Mouse (Mus musculus) kidney, embryonic 14.5 days (tissue): Measurements from ENCODE around the gene Dcp1b. TPM values are rescaled to one million over a fixed set of nuclear protein-coding genes. Genes with fewer than 3 reads are reported as not detected.
A peak's percentile ranks its signal among the peaks of the same experiment; 100 is the strongest.

Experiments
- ATAC-seq: fragments of 200-750 bp; cut with Nextera tagmentation; 2 replicates; pipeline ENCODE4 v1.8.0; 2017; ENCODE audit warnings: moderate number of reproducible peaks, mild to moderate bottlenecking, moderate TSS enrichment, moderate library complexity; ENCODE audit not compliant: low FRiP score, low TSS enrichment
- H3K27ac ChIP-seq: fragments of 300-500 bp; sonication (generic); 2 replicates; pipeline ENCODE4 v1.5.1; 2014; ENCODE audit warnings: low read depth, mild to moderate bottlenecking, low read length, moderate library complexity, mixed read lengths
- H3K27me3 ChIP-seq: fragments of 300-500 bp; sonication (generic); 2 replicates; pipeline ENCODE4 v1.6.1; 2014; ENCODE audit warnings: mild to moderate bottlenecking, low read length; ENCODE audit not compliant: control insufficient read depth, insufficient read depth
- H3K36me3 ChIP-seq: fragments of 300-500 bp; sonication (generic); 2 replicates; pipeline ENCODE4 v1.6.1; 2014; ENCODE audit warnings: low read length, mixed read lengths; ENCODE audit not compliant: control insufficient read depth, insufficient read depth
- H3K4me1 ChIP-seq: fragments of 300-500 bp; sonication (generic); 2 replicates; pipeline ENCODE4 v1.6.1; 2014; ENCODE audit warnings: low read length, mixed read lengths; ENCODE audit not compliant: control insufficient read depth, insufficient read depth
- H3K4me2 ChIP-seq: fragments of 300-500 bp; sonication (generic); replicated peaks from 2 replicates; pipeline ENCODE4 v1.6.1; 2014; ENCODE audit warnings: low read depth, mild to moderate bottlenecking, low read length
- H3K4me3 ChIP-seq: fragments of 300-500 bp; sonication (generic); 2 replicates; pipeline ENCODE4 v1.5.1; 2014; ENCODE audit warnings: mild to moderate bottlenecking, low read length
- H3K9ac ChIP-seq: fragments of 300-500 bp; sonication (generic); 2 replicates; pipeline ENCODE4 v1.6.1; 2014; ENCODE audit warnings: low read depth, mild to moderate bottlenecking, low read length, moderate library complexity
- H3K9me3 ChIP-seq: fragments of 300-500 bp; sonication (generic); 2 replicates; pipeline ENCODE4 v1.6.1; 2016; ENCODE audit warnings: low read length; ENCODE audit not compliant: control insufficient read depth
- WGBS: fragments of 180-500 bp; shearing (Covaris S2); extraction: QIAGEN DNeasy Blood & Tissue Kit; methylation state at CpG from one replicate; pipeline ENCODE4 v1.1.7; 2014; 5-methylcytosine and 5-hydroxymethylcytosine counted together
- polyA plus RNA-seq: library from polyadenylated mRNA; unstranded; fragments of >200 nt; fragmentation: Nextera tagmentation; extraction: Ambion mirVana; gene quantifications from 2 replicates; pipeline ENCODE4 v1.2.1, GENCODE M21; 2014

Dcp1b gene
- polyA plus RNA-seq, 1 experiment from 2014 or later = 9.3 TPM

DNA sequence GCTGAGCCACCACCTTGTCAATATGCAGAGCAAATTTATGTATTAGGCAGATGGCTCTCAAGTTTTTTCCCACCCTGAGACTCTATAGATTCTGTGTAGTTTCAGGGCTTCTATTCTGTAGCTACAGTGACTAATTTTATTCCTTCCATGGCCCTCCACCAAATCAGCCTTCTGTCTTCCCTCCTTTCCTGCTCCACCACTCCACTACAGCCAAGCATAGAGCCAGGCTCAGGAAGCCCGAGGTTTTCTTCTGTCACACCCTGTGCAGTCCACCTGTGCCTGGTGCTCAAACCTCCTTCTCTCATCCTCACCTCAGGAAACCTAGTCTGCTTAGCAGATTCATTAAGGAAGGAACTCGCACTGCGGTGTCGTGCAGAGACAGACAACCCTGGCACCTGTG lies 29.9 kb upstream of the Dcp1b start:
- H3K27ac ChIP-seq = no peak overlapping the region
- H3K4me1 ChIP-seq = no peaks in the 10 kb centered on the region
- H3K4me3 ChIP-seq = no peak overlapping the region
- no peak overlapping the region for H3K4me2 ChIP-seq
- no peak overlapping the region for H3K9ac ChIP-seq
- H3K9me3 ChIP-seq = no peaks in the 10 kb centered on the region
- H3K27me3 ChIP-seq = no peaks in the 10 kb centered on the region
- H3K36me3 ChIP-seq = no peaks in the 10 kb centered on the region
- ATAC-seq = no peak
- 56% methylated on average over 4 of the region's 4 CpGs for WGBS

DNA sequence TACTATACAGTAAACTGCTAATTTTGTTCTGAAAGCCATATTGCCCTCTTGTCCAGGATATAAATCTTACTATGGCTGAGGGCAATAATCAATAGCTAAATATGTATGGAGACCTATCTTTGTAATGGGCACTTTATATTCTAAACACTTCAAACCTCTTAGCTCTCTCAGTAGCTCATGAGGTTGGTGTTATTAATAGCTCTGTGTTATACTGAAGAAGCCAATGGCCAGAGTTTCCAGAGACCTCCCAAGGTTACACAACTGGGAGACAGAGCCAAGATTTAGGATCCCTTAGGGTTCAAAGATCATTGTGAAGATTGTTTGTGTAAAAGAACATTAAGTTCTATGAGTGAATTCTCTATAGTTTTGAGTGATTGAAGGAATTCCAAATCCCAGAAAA lies 9.4 kb upstream of the Dcp1b start:
- H3K9me3 ChIP-seq = no peaks in the 10 kb centered on the region
- no peak overlapping the region for H3K4me3 ChIP-seq
- no peak overlapping the region for H3K9ac ChIP-seq
- no peak for ATAC-seq
- no peak overlapping the region for H3K27ac ChIP-seq
- H3K4me2 ChIP-seq = no peak overlapping the region
- H3K27me3 ChIP-seq = no peaks in the 10 kb centered on the region
- no peaks in the 10 kb centered on the region for H3K36me3 ChIP-seq
- H3K4me1 ChIP-seq = no peaks in the 10 kb centered on the region

DNA sequence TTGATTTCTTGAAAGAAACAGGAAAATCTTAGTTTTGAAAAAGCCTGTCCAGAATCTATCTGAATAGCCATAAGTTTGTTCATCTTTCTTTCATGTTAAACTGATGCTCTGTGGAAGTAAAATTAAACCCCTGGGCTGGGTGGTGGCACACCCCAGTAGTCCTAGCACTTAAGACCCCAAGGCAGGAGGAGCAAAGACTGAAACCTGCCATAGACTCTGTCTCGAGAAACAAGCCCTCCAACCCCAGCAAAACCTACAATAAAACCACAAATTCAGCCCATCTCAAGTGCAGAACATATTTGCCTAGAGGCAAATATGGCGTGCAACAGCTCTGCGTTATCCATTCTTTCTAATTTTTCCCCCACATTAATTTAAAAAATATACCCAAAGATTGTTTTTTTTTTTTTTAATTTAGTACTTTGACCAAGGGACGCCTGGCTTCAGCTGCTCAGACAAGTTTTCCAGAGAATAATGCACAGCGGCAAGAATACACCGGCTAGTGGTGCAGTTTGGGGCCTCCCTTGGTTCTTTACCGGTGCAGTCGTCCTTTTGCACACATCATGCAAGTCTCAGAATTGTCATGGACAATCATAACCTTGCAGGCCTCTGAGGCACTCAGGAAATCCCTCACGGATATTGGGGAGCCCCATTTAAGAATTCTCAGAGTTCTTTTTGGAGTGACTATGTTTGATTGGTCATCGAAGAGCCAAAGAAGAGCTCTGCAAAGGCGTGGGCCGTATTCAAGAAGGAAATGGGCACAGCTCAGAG lies 562 bp upstream of the Dcp1b start:
- H3K36me3 ChIP-seq = no peaks in the 10 kb centered on the region
- H3K4me1 ChIP-seq = no peaks in the 10 kb centered on the region
- no peak for ATAC-seq
- no peaks in the 10 kb centered on the region for H3K27me3 ChIP-seq
- no peak overlapping the region for H3K27ac ChIP-seq
- H3K9ac ChIP-seq = peak overlapping the region; percentile 84
- H3K4me2 ChIP-seq = peak overlapping the region; percentile 56
- peak overlapping the region; percentile 91 for H3K4me3 ChIP-seq
- 57% methylated on average over 12 of the region's 12 CpGs for WGBS
- no peaks in the 10 kb centered on the region for H3K9me3 ChIP-seq

DNA sequence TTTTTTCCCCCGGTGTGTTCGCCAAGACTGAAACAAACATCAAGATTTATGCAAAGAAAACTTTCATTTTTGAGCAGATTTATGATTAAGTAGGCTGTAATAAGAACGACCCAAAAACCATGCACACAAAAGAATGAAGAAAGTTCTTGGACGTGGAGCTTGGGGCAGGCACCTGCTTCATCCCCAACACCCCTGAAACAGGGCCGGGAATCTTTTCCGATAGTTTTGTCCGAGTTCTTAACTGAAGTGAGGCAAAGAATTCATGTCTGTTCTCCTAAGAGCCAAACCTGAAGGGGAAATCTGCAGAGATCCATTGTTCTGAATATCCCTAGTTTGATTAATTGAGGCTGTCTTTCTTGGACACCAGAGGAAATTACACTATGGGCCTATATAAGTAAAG lies 1.1 kb downstream of the Dcp1b start:
- WGBS = 77% methylated on average over 7 of the region's 7 CpGs
- Histone ChIP-seq H3K4me2 (peak overlapping the region; percentile 56), H3K4me3 (peak overlapping the region; percentile 91), H3K9ac (peak overlapping the region; percentile 84; the same call in 1 of the 2 replicates), H3K27ac (no peak overlapping the region), H3K9me3 (no peaks in the 10 kb centered on the region), H3K27me3 (no peaks in the 10 kb centered on the region), H3K36me3 (no peaks in the 10 kb centered on the region), H3K4me1 (no peaks in the 10 kb centered on the region)
- ATAC-seq = no peak

DNA sequence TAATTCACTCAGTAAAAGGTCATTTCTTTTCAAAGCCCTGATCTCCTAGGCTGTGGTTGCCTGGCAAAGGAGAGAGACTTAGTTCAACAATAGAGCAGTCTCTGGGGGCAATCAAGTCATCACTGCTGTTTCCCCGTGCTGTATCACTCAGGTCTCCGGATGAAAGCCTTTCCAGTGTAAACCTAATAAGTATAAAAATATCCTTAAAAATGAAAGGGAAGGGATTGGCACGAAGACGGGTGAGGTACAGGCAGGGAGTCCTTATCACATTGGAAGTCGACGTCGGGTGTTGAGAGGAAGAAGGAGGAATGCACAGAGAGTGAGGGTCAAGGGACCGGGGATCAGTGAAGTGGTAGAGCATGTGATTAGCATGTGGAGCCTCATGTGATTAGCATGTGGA lies 2.0 kb downstream of the Dcp1b start:
- 43% methylated on average over 8 of the region's 8 CpGs for WGBS
- Histone ChIP-seq H3K4me1 (no peaks in the 10 kb centered on the region), H3K9ac (no peak overlapping the region), H3K9me3 (no peaks in the 10 kb centered on the region), H3K36me3 (no peaks in the 10 kb centered on the region), H3K27ac (no peak overlapping the region), H3K4me3 (no peak overlapping the region), H3K4me2 (no peak overlapping the region), H3K27me3 (no peaks in the 10 kb centered on the region)
- no peak for ATAC-seq

DNA sequence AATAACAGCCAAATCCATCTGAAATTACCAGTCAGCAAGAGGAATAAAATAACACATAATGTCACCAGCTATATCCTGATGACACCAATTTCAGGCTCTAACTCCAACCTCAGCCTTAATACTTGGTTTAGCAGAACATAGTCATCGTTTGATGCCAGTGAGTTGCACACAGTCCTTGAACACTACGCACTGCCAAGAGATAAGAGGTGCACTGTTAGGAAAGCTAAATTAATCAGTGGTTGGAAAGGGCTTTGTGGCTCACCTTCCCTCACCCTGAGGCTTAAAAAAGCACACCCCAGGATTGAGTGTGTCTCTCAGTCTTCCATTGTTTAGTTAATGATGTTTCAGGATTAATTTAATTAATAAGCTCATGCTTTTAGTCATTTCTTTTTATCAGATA lies 5.1 kb downstream of the Dcp1b start:
- Histone ChIP-seq H3K4me3 (no peak overlapping the region), H3K27ac (no peak overlapping the region), H3K4me2 (no peak overlapping the region), H3K4me1 (no peaks in the 10 kb centered on the region), H3K36me3 (peaks cover 9% of the 10 kb centered on the region; the same call in 1 of the 2 replicates), H3K9ac (no peak overlapping the region), H3K9me3 (no peaks in the 10 kb centered on the region), H3K27me3 (no peaks in the 10 kb centered on the region)
- ATAC-seq = no peak
- 93% methylated on average over 2 of the region's 2 CpGs for WGBS

DNA sequence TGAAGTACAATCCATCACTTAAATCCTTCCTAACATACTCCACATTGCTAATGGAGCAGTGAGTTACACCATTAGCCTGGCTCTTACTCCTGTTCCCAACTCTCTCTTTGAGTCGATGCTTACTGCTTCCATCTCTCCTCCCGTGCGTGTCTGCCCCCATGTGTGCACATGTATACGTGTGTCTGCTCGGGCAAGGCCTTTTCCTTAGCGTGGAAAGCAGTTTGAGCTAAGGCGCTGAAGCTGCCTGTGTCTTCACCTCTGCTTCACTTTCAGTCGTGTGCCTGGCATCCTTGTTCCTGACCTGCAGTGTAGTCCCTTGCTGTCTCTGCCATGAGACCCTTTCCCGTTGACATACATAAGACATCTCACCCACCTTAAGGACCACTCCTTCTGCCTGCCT lies 7.2 kb downstream of the Dcp1b start:
- H3K36me3 ChIP-seq = peaks cover 9% of the 10 kb centered on the region; the same call in 1 of the 2 replicates
- no peaks in the 10 kb centered on the region for H3K4me1 ChIP-seq
- H3K9me3 ChIP-seq = no peaks in the 10 kb centered on the region
- 90% methylated on average over 9 of the region's 9 CpGs for WGBS
- no peak overlapping the region for H3K4me3 ChIP-seq
- no peaks in the 10 kb centered on the region for H3K27me3 ChIP-seq
- H3K9ac ChIP-seq = no peak overlapping the region
- no peak for ATAC-seq
- no peak overlapping the region for H3K4me2 ChIP-seq
- H3K27ac ChIP-seq = no peak overlapping the region

DNA sequence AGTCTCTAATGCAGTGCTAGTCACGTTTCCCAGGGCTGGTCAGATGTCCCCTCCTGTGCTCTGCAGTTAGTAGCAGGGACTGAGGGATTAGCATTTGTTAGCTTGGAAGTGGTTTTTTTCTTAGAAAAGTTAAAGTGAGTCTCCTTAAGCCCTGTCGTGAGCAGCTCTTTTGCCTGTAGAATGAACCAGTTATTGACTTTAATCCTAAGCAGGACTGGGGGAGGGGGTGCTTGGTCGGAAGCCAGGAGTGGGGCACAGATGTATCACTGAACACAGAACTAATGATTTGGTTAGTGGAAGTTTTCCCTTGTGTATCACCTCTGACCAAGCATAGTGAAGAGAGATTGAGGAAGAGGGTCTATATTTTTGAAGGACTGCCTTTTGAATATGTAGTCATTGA lies 8.7 kb downstream of the Dcp1b start:
- no peaks in the 10 kb centered on the region for H3K27me3 ChIP-seq
- no peak overlapping the region for H3K4me3 ChIP-seq
- no peak overlapping the region for H3K4me2 ChIP-seq
- no peaks in the 10 kb centered on the region for H3K4me1 ChIP-seq
- H3K9me3 ChIP-seq = no peaks in the 10 kb centered on the region
- peaks cover 9% of the 10 kb centered on the region; the same call in 1 of the 2 replicates for H3K36me3 ChIP-seq
- H3K9ac ChIP-seq = no peak overlapping the region
- 83% methylated on average over 3 of the region's 3 CpGs for WGBS
- ATAC-seq = no peak
- H3K27ac ChIP-seq = no peak overlapping the region

DNA sequence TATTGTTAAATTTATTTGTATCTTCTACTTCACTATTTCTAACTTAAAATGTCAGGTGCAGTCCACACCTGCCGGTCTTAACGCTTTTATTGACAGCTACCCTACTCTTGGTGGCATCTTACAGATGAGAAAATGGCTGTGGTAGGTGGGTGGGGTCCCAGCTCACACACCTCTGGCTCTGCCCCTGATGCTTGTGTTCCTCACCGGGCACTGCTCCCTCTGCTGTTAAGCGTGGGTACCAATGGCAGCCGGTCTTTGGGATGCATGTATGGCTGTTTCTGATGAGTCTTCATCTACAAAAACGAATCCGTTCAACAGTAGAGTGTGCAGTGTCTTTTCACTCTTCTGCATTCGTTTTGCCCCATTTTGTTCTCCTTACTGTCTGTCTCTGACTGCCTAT lies 11.6 kb downstream of the Dcp1b start:
- Histone ChIP-seq H3K4me1 (no peaks in the 10 kb centered on the region), H3K9ac (no peak overlapping the region), H3K27ac (no peak overlapping the region), H3K4me3 (no peak overlapping the region), H3K9me3 (no peaks in the 10 kb centered on the region), H3K27me3 (no peaks in the 10 kb centered on the region), H3K4me2 (no peak overlapping the region), H3K36me3 (peaks cover 9% of the 10 kb centered on the region; the same call in 1 of the 2 replicates)
- 65% methylated on average over 8 of the region's 8 CpGs for WGBS
- ATAC-seq = no peak
